Mouse (Mus musculus) gastrocnemius, adult 2 months (tissue): Measurements from ENCODE around the gene Mbl1. TPM values are rescaled to one million over a fixed set of nuclear protein-coding genes. Genes with fewer than 3 reads are reported as not detected.
A peak's percentile ranks its signal among the peaks of the same experiment; 100 is the strongest.

Experiments
- DNase-seq: peaks from one replicate; pipeline ENCODE4 v3.0.0; 2022
- H3K27ac ChIP-seq: fragments of 200-600 bp; 2 replicates; pipeline ENCODE4 v1.8.1; 2022; ENCODE audit warnings: mild to moderate bottlenecking
- H3K4me3 ChIP-seq: fragments of 200-600 bp; 2 replicates; pipeline ENCODE4 v1.8.1; 2022; ENCODE audit warnings: mild to moderate bottlenecking, moderate library complexity
- CTCF ChIP-seq: fragments of 200-600 bp; IDR thresholded peaks from 2 replicates; pipeline ENCODE4 v1.8.1; 2022; ENCODE audit warnings: antibody characterized with exemption, mild to moderate bottlenecking, moderate library complexity
- intact Hi-C: fragments of 180-260 bp; cut with DNase I; formaldehyde crosslinking; loops from one replicate; pipeline ENCODE4 v1.15.1; 2025
- long read RNA-seq, 2 experiments: library from polyadenylated mRNA; stranded (forward); transcript quantifications; one replicate each; pipeline ENCODE4 v2.0.0; 2021
- total RNA-seq, 2 experiments: library from RNA; stranded (reverse); gene quantifications; 2 replicates each; pipeline ENCODE4 v1.2.3; 2021

Gene Mbl1
- not detected for total RNA-seq
- long read RNA-seq, experiment 1 = 0 reads
- long read RNA-seq, experiment 2 = 0 reads

- no peak within 1 kb of the TSS for H3K27ac ChIP-seq
- intact Hi-C loops = no loop called here
- no peak within 1 kb of the TSS for H3K4me3 ChIP-seq
- no peak for DNase-seq
- TF ChIP-seq CTCF = no peak
Observed at GRCm38 (mm10) chr14:41151220-41151898, at the start of gene Mbl1. Gene Mbl1 (plus strand): TSS chr14:41151458.

GRCm38 (mm10) chr14:41102269-41102668, 49.0 kb upstream of the Mbl1 start:
- DNase-seq = no peak
- H3K4me3 ChIP-seq = no peak overlapping the region

GRCm38 (mm10) chr14:41104853-41105444, 46.3 kb upstream of the Mbl1 start, which contains the start of gene Mat1a:
Gene Mat1a (plus strand): TSS chr14:41105035.
- TF ChIP-seq CTCF = no peak
- intact Hi-C loops = no loop called here
- DNase-seq = no peak
- no peak within 1 kb of the TSS for H3K27ac ChIP-seq
- H3K4me3 ChIP-seq = no peak within 1 kb of the TSS

More at GRCm38 (mm10) chr14:41102269-41102668, 49.0 kb upstream of the Mbl1 start:
- intact Hi-C loops = no loop called here
- no peak for TF ChIP-seq CTCF
- no peak overlapping the region for H3K27ac ChIP-seq

- no peak for DNase-seq
- intact Hi-C loops = no loop called here
- no peak overlapping the region for H3K4me3 ChIP-seq
- TF ChIP-seq CTCF = no peak
- no peak overlapping the region for H3K27ac ChIP-seq
Observed at GRCm38 (mm10) chr14:41111031-41111668, 40.1 kb upstream of the Mbl1 start.

- intact Hi-C loops = no loop called here
- no peak overlapping the region for H3K27ac ChIP-seq
- no peak for DNase-seq
- no peak overlapping the region for H3K4me3 ChIP-seq
- TF ChIP-seq CTCF = no peak
Observed at GRCm38 (mm10) chr14:41112944-41113343, 38.3 kb upstream of the Mbl1 start.

GRCm38 (mm10) chr14:41116271-41116670, 35.0 kb upstream of the Mbl1 start:
- no peak overlapping the region for H3K27ac ChIP-seq
- intact Hi-C loops = no loop called here
- DNase-seq = no peak
- TF ChIP-seq CTCF = no peak
- no peak overlapping the region for H3K4me3 ChIP-seq

- Histone ChIP-seq H3K4me3 (no peak overlapping the region), H3K27ac (no peak overlapping the region)
- DNase-seq = no peak
- no peak for TF ChIP-seq CTCF
- intact Hi-C loops = no loop called here
Observed at GRCm38 (mm10) chr14:41124683-41125082, 26.6 kb upstream of the Mbl1 start.

- intact Hi-C loops = no loop called here
- TF ChIP-seq CTCF = peak; percentile 41
- DNase-seq = no peak
- no peak overlapping the region for H3K4me3 ChIP-seq
- H3K27ac ChIP-seq = no peak overlapping the region
Observed at GRCm38 (mm10) chr14:41127997-41128396, 23.3 kb upstream of the Mbl1 start.

- TF ChIP-seq CTCF = no peak
- Histone ChIP-seq H3K27ac (no peak within 1 kb of the TSS), H3K4me3 (no peak within 1 kb of the TSS)
- DNase-seq = no peak
- intact Hi-C loops = no loop called here
Observed at GRCm38 (mm10) chr14:41131540-41131939, 19.7 kb upstream of the Mbl1 start, which contains the start of gene Sftpa1. Gene Sftpa1 (plus strand): TSS chr14:41131782.

GRCm38 (mm10) chr14:41137006-41137405, 14.3 kb upstream of the Mbl1 start:
- no peak overlapping the region for H3K27ac ChIP-seq
- H3K4me3 ChIP-seq = no peak overlapping the region
- DNase-seq = no peak
- TF ChIP-seq CTCF = no peak
- intact Hi-C loops = no loop called here

- DNase-seq = no peak
- Histone ChIP-seq H3K27ac (no peak overlapping the region), H3K4me3 (no peak overlapping the region)
- no peak for TF ChIP-seq CTCF
- intact Hi-C loops = no loop called here
Observed at GRCm38 (mm10) chr14:41140686-41141085, 10.6 kb upstream of the Mbl1 start.

- intact Hi-C loops = no loop called here
- Histone ChIP-seq H3K4me3 (no peak overlapping the region), H3K27ac (no peak overlapping the region)
- no peak for DNase-seq
- TF ChIP-seq CTCF = no peak
Observed at GRCm38 (mm10) chr14:41146035-41146434, 5.2 kb upstream of the Mbl1 start.

- TF ChIP-seq CTCF = no peak
- intact Hi-C loops = no loop called here
- Histone ChIP-seq H3K4me3 (no peak overlapping the region), H3K27ac (no peak overlapping the region)
- DNase-seq = no peak
Observed at GRCm38 (mm10) chr14:41146922-41147321, 4.3 kb upstream of the Mbl1 start.
